14 mouse cellular contexts compared by ENCODE assay signal in genomic region chr7:50899541-50900088, GRCm38 (mm10).
DNase-seq lines count a peak whose midpoint lies in the region; ATAC-seq and TF ChIP-seq lines count a peak whose summit lies in the region.
"Had no signal": no experiment of that assay in that cellular context is flagged by ENCODE, and none has a peak within 500 bp of the region (broad histone marks: within the 10 kb centered on the region; RNA-seq: fewer than 3 reads in every experiment).

No protein-coding gene starts in this region.

- no peaks in the 10 kb centered on the region for H3K27me3 ChIP-seq in heart, embryonic 11.5 days (ENCODE audit: control insufficient read depth, insufficient read depth, low read length)
- H3K27me3 ChIP-seq in midbrain, postnatal 0 days (ENCODE audit: insufficient read depth, low read length), result no peaks in the 10 kb centered on the region
- no peaks in the 10 kb centered on the region for H3K27me3 ChIP-seq in midbrain, embryonic 16.5 days (ENCODE audit: control insufficient read depth, insufficient read depth, low read depth, low read length)
- no peaks in the 10 kb centered on the region for H3K27me3 ChIP-seq in embryonic facial prominence, embryonic 14.5 days (replicated peaks; ENCODE audit: control insufficient read depth, insufficient read depth, low read length)
- H3K27me3 ChIP-seq in neural tube, embryonic 11.5 days (ENCODE audit: control insufficient read depth, insufficient read depth, low read length), result no peaks in the 10 kb centered on the region
- H3K27me3 ChIP-seq: megakaryocyte, embryonic 14.5 days; neural tube, embryonic 12.5 days had no signal

- no peak for TF ChIP-seq CTCF in midbrain, postnatal 0 days (IDR thresholded peaks at IDR 0.05)

- no peak overlapping the region for H3K27ac ChIP-seq in heart, embryonic 11.5 days (ENCODE audit: low read depth, low read length)
- no peak overlapping the region for H3K27ac ChIP-seq in midbrain, postnatal 0 days (ENCODE audit: low read depth, low read length)
- no peak overlapping the region for H3K27ac ChIP-seq in midbrain, embryonic 16.5 days (ENCODE audit: low read length)
- no peak overlapping the region for H3K27ac ChIP-seq in embryonic facial prominence, embryonic 14.5 days (replicated peaks; ENCODE audit: low read depth, low read length)
- no peak overlapping the region for H3K27ac ChIP-seq in neural tube, embryonic 11.5 days (ENCODE audit: low read depth, low read length)
- H3K27ac ChIP-seq: left cerebral cortex, adult 2 months; neural tube, embryonic 12.5 days had no signal

- no peak overlapping the region for H3K9ac ChIP-seq in heart, embryonic 11.5 days (ENCODE audit: low read depth, low read length)
- no peak overlapping the region for H3K9ac ChIP-seq in midbrain, postnatal 0 days (replicated peaks; ENCODE audit: low read length, poor library complexity, severe bottlenecking)
- H3K9ac ChIP-seq in midbrain, embryonic 16.5 days (ENCODE audit: low read depth, low read length), result no peak overlapping the region
- no peak overlapping the region for H3K9ac ChIP-seq in embryonic facial prominence, embryonic 14.5 days (ENCODE audit: low read depth, low read length)
- H3K9ac ChIP-seq in neural tube, embryonic 11.5 days (ENCODE audit: low read length), result no peak overlapping the region
- H3K9ac ChIP-seq: neural tube, embryonic 12.5 days had no signal

- WGBS in heart, embryonic 11.5 days (ENCODE audit: insufficient replicate concordance), result 62% methylated on average over 6 of the region's 6 CpGs
- 41% methylated on average over 6 of the region's 6 CpGs for WGBS in midbrain, postnatal 0 days
- WGBS in midbrain, embryonic 16.5 days, result 54% methylated on average over 6 of the region's 6 CpGs
- WGBS in embryonic facial prominence, embryonic 14.5 days, result 29% methylated on average over 6 of the region's 6 CpGs
- WGBS in neural tube, embryonic 11.5 days, result 59% methylated on average over 6 of the region's 6 CpGs

- no peaks in the 10 kb centered on the region for H3K4me1 ChIP-seq in heart, embryonic 11.5 days (ENCODE audit: control insufficient read depth, insufficient read depth, low read length)
- H3K4me1 ChIP-seq in midbrain, postnatal 0 days (ENCODE audit: insufficient read depth, low read length), result no peaks in the 10 kb centered on the region
- H3K4me1 ChIP-seq in midbrain, embryonic 16.5 days (ENCODE audit: control insufficient read depth, insufficient read depth, low read length), result no peaks in the 10 kb centered on the region
- H3K4me1 ChIP-seq in embryonic facial prominence, embryonic 14.5 days (ENCODE audit: control insufficient read depth, insufficient read depth, low read length), result peaks cover 8% of the 10 kb centered on the region; the same call in 1 of the 2 replicates
- H3K4me1 ChIP-seq in neural tube, embryonic 11.5 days (ENCODE audit: control insufficient read depth, insufficient read depth, low read length), result no peaks in the 10 kb centered on the region
- H3K4me1 ChIP-seq: megakaryocyte, embryonic 14.5 days; neural tube, embryonic 12.5 days had no signal

- DNase-seq in heart, postnatal 10 days, result peak; percentile 5 to 8
- DNase-seq in midbrain, postnatal 0 days (ENCODE audit: low spot score), result peak; percentile 64
- DNase-seq in embryonic facial prominence, embryonic 14.5 days (ENCODE audit: low spot score), result peak; percentile 84
- peak; percentile 18 for DNase-seq in neural tube, embryonic 11.5 days (ENCODE audit: low spot score)
- no peak for DNase-seq in natural killer cell, adult 2 months (ENCODE audit: low spot score in 2 of 2)
- no peak for DNase-seq in kidney, postnatal 36 days
- DNase-seq: kidney, adult 9 months; right cerebral cortex, postnatal 14 days had no signal

- H3K4me3 ChIP-seq in heart, embryonic 11.5 days (ENCODE audit: low read depth, low read length), result no peak overlapping the region
- no peak overlapping the region for H3K4me3 ChIP-seq in midbrain, postnatal 0 days (ENCODE audit: low read depth, low read length)
- H3K4me3 ChIP-seq in midbrain, embryonic 16.5 days (ENCODE audit: low read depth, low read length), result no peak overlapping the region
- H3K4me3 ChIP-seq in embryonic facial prominence, embryonic 14.5 days (ENCODE audit: low read depth, low read length), result no peak overlapping the region
- no peak overlapping the region for H3K4me3 ChIP-seq in neural tube, embryonic 11.5 days (ENCODE audit: low read depth, low read length)
- H3K4me3 ChIP-seq: left cerebral cortex, adult 2 months; megakaryocyte, embryonic 14.5 days; neural tube, embryonic 12.5 days had no signal

- no peak for ATAC-seq in heart, embryonic 11.5 days (replicated peaks; ENCODE audit: insufficient number of reproducible peaks, low FRiP score, low TSS enrichment)
- no peak for ATAC-seq in midbrain, postnatal 0 days (ENCODE audit: low FRiP score)
- ATAC-seq in midbrain, embryonic 16.5 days, result no peak
- ATAC-seq in embryonic facial prominence, embryonic 14.5 days (ENCODE audit: low read depth), result peak; percentile 82
- ATAC-seq in neural tube, embryonic 11.5 days (ENCODE audit: insufficient read depth, low FRiP score, low TSS enrichment), result no peak
- ATAC-seq: forebrain, embryonic 16.5 days had no signal

- H3K9me3 ChIP-seq in heart, embryonic 11.5 days (replicated peaks; ENCODE audit: control insufficient read depth, low read length), result no peaks in the 10 kb centered on the region
- no peaks in the 10 kb centered on the region for H3K9me3 ChIP-seq in midbrain, postnatal 0 days (ENCODE audit: low read length)
- H3K9me3 ChIP-seq in midbrain, embryonic 16.5 days (replicated peaks; ENCODE audit: control insufficient read depth, low read length, poor library complexity, severe bottlenecking), result no peaks in the 10 kb centered on the region
- no peaks in the 10 kb centered on the region for H3K9me3 ChIP-seq in embryonic facial prominence, embryonic 14.5 days (ENCODE audit: control insufficient read depth, low read length)
- H3K9me3 ChIP-seq in neural tube, embryonic 11.5 days (ENCODE audit: control insufficient read depth, low read length), result no peaks in the 10 kb centered on the region
- H3K9me3 ChIP-seq: neural tube, embryonic 12.5 days had no signal

- intact Hi-C loops in heart, postnatal 10 days (cut with DNase I), result no loop called here

- no peaks in the 10 kb centered on the region for H3K36me3 ChIP-seq in heart, embryonic 11.5 days (ENCODE audit: control insufficient read depth, insufficient read depth, low read length)
- H3K36me3 ChIP-seq in midbrain, postnatal 0 days (ENCODE audit: insufficient read depth, low read length), result no peaks in the 10 kb centered on the region
- no peaks in the 10 kb centered on the region for H3K36me3 ChIP-seq in midbrain, embryonic 16.5 days (ENCODE audit: control insufficient read depth, insufficient read depth, low read length)
- H3K36me3 ChIP-seq in embryonic facial prominence, embryonic 14.5 days (ENCODE audit: control insufficient read depth, insufficient read depth, low read length), result no peaks in the 10 kb centered on the region
- H3K36me3 ChIP-seq in neural tube, embryonic 11.5 days (ENCODE audit: control insufficient read depth, insufficient read depth, low read length), result no peaks in the 10 kb centered on the region
- H3K36me3 ChIP-seq: neural tube, embryonic 12.5 days had no signal

- no peak overlapping the region for H3K4me2 ChIP-seq in heart, embryonic 11.5 days
- no peak overlapping the region for H3K4me2 ChIP-seq in midbrain, postnatal 0 days (ENCODE audit: low read depth, low read length, poor library complexity, severe bottlenecking)
- no peak overlapping the region for H3K4me2 ChIP-seq in midbrain, embryonic 16.5 days (ENCODE audit: low read length)
- no peak overlapping the region for H3K4me2 ChIP-seq in embryonic facial prominence, embryonic 14.5 days (ENCODE audit: low read depth, low read length)
- H3K4me2 ChIP-seq in neural tube, embryonic 11.5 days (ENCODE audit: low read depth), result no peak overlapping the region
- H3K4me2 ChIP-seq: neural tube, embryonic 12.5 days had no signal

Comparison
In these comparisons a context has a peak if more than half of its experiments do, and no peak if none do; other contexts are left out.
1. DNase-seq: peak in heart, postnatal 10 days (2 of 2), midbrain, postnatal 0 days (single experiment), embryonic facial prominence, embryonic 14.5 days (single experiment) and neural tube, embryonic 11.5 days (single experiment); none in natural killer cell, adult 2 months (0 of 2) and kidney, postnatal 36 days (0 of 2).